Mouse (Mus musculus) liver, adult 2 months (tissue): Measurements from ENCODE around the gene Rbms1.

Experiments used
- CTCF ChIP-seq: fragments of 200-500 bp; IDR thresholded peaks from 2 replicates; pipeline ENCODE4 v1.5.1; 2011; ENCODE audit warnings: low read depth, low read length, control low read depth
- POLR2A ChIP-seq: fragments of 200-500 bp; IDR thresholded peaks from 2 replicates; pipeline ENCODE4 v1.6.1; 2011; ENCODE audit warnings: low read length, control low read depth; ENCODE audit not compliant: insufficient read depth; ENCODE audit errors: extremely low read depth

DNA sequence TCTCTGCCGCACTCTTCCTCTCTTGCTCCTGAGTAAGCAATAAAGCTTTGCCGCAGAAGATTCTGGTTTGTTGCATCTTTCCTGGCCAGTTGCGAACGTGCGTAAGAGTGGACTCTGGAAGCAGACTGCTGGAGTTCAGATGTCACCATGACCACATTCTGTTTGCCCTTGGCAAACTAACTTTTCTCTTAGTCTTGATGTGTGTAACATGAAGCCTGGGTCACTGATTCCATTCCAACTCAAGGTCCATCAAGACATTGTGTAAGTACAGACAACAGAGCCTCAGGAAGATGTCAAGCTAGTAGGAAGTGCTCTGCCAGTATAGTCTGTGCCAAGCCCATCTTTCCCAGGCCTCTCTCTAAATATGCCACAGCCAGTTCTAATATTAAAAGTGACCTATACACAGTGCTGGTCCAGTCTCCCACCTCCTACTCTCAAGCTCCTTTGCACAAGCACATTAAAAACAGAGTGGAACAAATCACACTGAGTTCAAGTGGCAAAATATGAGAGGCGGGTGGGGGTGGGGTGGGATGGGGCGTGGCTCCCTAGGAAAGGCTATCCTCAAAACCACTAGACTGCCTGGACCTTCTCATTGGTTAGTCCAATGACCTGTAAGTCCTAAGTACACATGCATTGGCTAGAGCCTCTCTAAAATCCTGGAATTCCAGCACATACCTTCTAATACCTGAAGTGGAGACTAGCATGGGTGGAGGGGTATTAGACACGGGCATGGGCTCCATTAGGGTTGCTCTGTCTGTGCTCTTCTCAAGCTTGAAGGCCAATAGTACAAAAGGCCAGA lies 99.9 kb downstream of the Rbms1 start:
- no peak for TF ChIP-seq CTCF
- TF ChIP-seq POLR2A, result no peak
